Mouse (Mus musculus) neural tube, embryonic 13.5 days (tissue): ENCODE results near the gene Gm20388. TPM values are rescaled to one million over a fixed set of nuclear protein-coding genes. Genes with fewer than 3 reads are reported as not detected.

Source experiments
- ATAC-seq: fragments of 200-750 bp; cut with Nextera tagmentation; 2 replicates; pipeline ENCODE4 v1.8.0; 2017; ENCODE audit warnings: low read depth, mild to moderate bottlenecking, moderate TSS enrichment, moderate library complexity
- H3K27ac ChIP-seq: fragments of 300-500 bp; sonication (generic); replicated peaks from 2 replicates; pipeline ENCODE4 v1.5.1; 2015; ENCODE audit warnings: moderate library complexity, mild to moderate bottlenecking, inconsistent platforms
- H3K27me3 ChIP-seq: fragments of 300-500 bp; sonication (generic); 2 replicates; pipeline ENCODE4 v1.6.1; 2015; ENCODE audit warnings: mild to moderate bottlenecking, inconsistent platforms
- H3K36me3 ChIP-seq: fragments of 300-500 bp; sonication (generic); 2 replicates; pipeline ENCODE4 v1.6.1; 2015; ENCODE audit warnings: mild to moderate bottlenecking, inconsistent platforms
- H3K4me1 ChIP-seq: fragments of 300-500 bp; sonication (generic); replicated peaks from 2 replicates; pipeline ENCODE4 v1.6.1; 2015; ENCODE audit warnings: inconsistent platforms
- H3K4me2 ChIP-seq: fragments of 300-500 bp; sonication (generic); 2 replicates; pipeline ENCODE4 v1.6.1; 2015; ENCODE audit warnings: inconsistent platforms, mild to moderate bottlenecking, moderate library complexity
- H3K4me3 ChIP-seq: fragments of 300-500 bp; sonication (generic); 2 replicates; pipeline ENCODE4 v1.5.1; 2015; ENCODE audit warnings: mild to moderate bottlenecking, inconsistent platforms
- H3K9ac ChIP-seq: fragments of 300-500 bp; sonication (generic); 2 replicates; pipeline ENCODE4 v1.6.1; 2015; ENCODE audit warnings: moderate library complexity, mild to moderate bottlenecking, inconsistent platforms
- H3K9me3 ChIP-seq: fragments of 300-500 bp; sonication (generic); 2 replicates; pipeline ENCODE4 v1.6.1; 2016; ENCODE audit warnings: inconsistent platforms
- WGBS: fragments of 180-500 bp; shearing (Covaris S2); methylation state at CpG from one replicate; pipeline ENCODE4 v1.1.7; 2015; 5-methylcytosine and 5-hydroxymethylcytosine counted together
- polyA plus RNA-seq: library from polyadenylated mRNA; unstranded; fragments of >200 nt; fragmentation: Nextera tagmentation; extraction: Ambion mirVana; gene quantifications from 2 replicates; pipeline ENCODE4 v1.2.1, GENCODE M21; 2015

Gm20388 gene
- polyA plus RNA-seq, 1 experiment from 2014 or later: 0.27 TPM

DNA sequence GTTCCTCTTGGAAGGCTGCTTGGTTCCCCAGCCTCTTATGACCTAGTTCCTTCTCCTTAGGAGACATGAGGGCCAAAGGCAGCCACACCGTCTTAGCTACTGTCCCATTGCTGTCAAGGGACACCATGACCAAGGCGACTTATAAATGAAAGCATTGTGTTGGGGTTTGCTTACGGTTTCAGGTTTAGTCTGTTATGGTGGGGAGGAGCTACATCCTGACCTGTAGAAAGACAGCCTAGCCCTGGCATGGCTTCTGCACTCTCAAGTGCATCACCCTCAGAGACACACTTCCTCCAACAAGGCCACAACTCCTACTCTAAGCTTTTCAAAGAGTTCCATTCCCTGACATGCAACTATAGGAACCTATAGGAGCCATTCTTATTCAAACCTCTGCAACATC lies 2794.0 kb downstream of the Gm20388 start:
- no peak for ATAC-seq
- Histone ChIP-seq H3K9ac (no peak overlapping the region), H3K4me1 (peaks cover 25% of the 10 kb centered on the region), H3K27me3 (no peaks in the 10 kb centered on the region), H3K9me3 (no peaks in the 10 kb centered on the region), H3K27ac (no peak overlapping the region), H3K4me3 (no peak overlapping the region), H3K4me2 (no peak overlapping the region), H3K36me3 (no peaks in the 10 kb centered on the region)
- 82% methylated on average over 3 of the region's 3 CpGs for WGBS

DNA sequence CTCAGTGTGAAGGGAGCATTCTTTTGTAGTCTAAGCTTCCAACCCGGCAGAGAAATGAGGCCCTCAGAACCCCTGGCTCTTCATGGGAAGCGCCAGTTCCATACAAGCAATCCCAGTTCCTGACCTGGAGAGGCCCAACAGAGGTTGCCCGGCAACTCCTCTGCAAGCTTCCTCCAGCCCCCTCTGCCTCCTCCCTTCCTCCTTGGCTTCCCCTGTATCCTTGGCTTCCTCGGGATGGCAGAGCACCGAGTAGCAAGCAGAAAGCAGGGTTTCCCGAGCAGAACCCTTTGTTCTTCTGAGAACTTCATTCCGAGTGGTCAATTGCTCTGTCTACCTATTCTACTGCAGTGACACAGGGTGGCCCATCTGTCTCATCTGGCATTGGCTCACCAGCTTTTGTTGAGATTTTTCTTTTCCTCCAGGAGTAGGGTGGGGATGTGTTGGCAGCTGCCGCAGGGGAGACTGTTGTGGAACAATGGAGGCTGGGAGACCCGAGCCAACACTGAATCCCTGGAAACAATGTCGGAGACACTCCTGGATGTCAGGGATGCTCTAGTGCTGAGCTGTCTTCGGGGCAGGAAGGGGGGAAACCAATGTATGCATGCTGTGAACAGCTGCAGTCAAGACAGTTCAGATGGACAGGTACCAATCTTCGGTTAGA lies 2795.4 kb downstream of the Gm20388 start:
- Histone ChIP-seq H3K27ac (no peak overlapping the region), H3K4me3 (no peak overlapping the region), H3K9me3 (no peaks in the 10 kb centered on the region), H3K4me2 (no peak overlapping the region), H3K9ac (no peak overlapping the region), H3K27me3 (no peaks in the 10 kb centered on the region), H3K36me3 (no peaks in the 10 kb centered on the region), H3K4me1 (peaks cover 36% of the 10 kb centered on the region)
- ATAC-seq: no peak
- WGBS: 35% methylated on average over 12 of the region's 12 CpGs

DNA sequence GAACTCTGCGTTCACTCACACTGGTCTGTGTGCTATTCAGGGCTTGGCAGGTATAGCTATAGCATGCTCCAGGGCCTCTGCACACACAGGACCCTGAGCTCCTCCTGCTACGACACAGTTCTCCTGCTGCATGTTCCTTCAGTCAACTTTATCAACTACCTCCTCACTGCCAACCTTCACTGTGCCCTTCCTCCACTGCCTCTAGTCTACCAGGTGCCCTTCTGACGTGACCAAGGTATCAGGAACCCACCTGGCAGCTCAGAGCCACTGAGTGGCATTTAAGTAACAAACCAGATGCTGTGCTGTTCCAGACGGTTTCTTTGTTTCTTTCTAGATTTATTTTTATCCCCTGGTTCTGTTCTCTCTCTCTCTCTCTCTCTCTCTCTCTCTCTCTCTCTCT lies 2796.5 kb downstream of the Gm20388 start:
- Histone ChIP-seq H3K9me3 (no peaks in the 10 kb centered on the region), H3K36me3 (no peaks in the 10 kb centered on the region), H3K27me3 (no peaks in the 10 kb centered on the region), H3K4me3 (no peak overlapping the region), H3K4me1 (peaks cover 46% of the 10 kb centered on the region), H3K27ac (no peak overlapping the region), H3K4me2 (no peak overlapping the region), H3K9ac (no peak overlapping the region)
- no peak for ATAC-seq
- WGBS: 73% methylated on average over 4 of the region's 4 CpGs

DNA sequence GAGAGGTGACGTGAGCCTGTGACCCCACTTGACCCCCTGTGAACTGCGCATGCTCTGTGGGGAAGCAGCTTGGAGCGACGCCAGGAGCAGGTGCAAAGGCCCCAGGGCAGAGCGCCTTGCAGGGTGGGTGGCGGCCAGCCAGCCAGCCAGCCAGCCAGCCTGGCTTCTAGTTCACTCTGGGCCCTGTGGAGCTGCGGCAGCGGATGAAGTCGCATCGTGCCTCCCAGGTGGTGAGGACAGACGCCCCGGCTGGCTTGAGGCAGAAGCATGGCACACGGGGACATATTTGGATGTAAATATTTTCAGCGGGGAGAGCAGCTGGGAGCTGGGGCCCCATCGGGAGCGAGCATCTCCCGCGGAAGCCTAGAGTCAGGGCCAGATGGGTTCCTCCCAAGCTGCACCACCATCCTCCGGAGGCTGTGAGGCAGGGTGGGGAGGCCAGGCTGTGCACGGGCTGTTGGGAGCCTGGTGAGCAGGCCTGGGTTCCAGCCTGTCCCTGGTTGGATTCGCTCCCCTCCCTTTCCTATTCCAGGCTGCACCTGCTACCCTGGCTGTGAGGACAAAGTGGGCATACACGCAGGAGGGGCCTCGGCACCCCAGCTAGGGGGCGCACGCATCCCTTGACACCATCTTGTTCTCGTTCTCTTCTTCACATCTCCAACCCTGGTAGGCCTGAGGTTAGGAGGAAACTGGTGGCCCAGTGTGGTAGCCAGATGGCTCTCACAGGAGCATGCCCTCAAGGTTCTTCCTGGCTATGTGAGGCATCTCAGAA lies 2798.9 kb downstream of the Gm20388 start:
- no peak overlapping the region for H3K4me2 ChIP-seq
- H3K27ac ChIP-seq: peak overlapping the region; percentile 63
- 23% methylated on average over 26 of the region's 26 CpGs for WGBS
- H3K36me3 ChIP-seq: no peaks in the 10 kb centered on the region
- no peak overlapping the region for H3K4me3 ChIP-seq
- H3K9me3 ChIP-seq: no peaks in the 10 kb centered on the region
- no peaks in the 10 kb centered on the region for H3K27me3 ChIP-seq
- H3K4me1 ChIP-seq: peaks cover 53% of the 10 kb centered on the region
- peak; percentile 79 for ATAC-seq
- peak overlapping the region; percentile 8; the same call in 1 of the 2 replicates for H3K9ac ChIP-seq

DNA sequence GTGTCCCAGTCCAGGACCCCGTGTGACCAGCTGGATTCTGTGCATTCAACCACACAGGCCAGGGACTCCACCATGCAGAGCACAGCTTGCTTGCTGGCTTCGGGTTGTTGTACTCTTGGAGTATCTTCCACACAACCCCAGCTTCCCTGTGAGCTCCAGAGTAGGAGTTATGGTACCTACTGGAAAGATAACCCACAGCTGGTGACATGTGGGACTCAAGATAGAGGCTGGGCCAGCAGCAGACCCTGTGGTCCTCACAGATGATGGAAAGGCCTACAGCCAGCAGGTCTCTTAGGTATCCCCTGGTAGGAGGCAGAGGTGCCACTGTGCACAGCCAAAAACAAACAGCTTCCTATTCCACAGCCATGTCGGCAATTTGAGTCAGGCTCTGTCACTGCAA lies 2800.8 kb downstream of the Gm20388 start:
- Histone ChIP-seq H3K27me3 (no peaks in the 10 kb centered on the region), H3K27ac (0 out of 2 replicates have a peak overlapping the region, but pooled peaks have one; percentile 6), H3K4me3 (no peak overlapping the region), H3K9me3 (no peaks in the 10 kb centered on the region), H3K4me1 (peaks cover 46% of the 10 kb centered on the region), H3K4me2 (no peak overlapping the region), H3K9ac (no peak overlapping the region), H3K36me3 (no peaks in the 10 kb centered on the region)
- 85% methylated on average over 3 of the region's 3 CpGs for WGBS
- ATAC-seq: no peak

DNA sequence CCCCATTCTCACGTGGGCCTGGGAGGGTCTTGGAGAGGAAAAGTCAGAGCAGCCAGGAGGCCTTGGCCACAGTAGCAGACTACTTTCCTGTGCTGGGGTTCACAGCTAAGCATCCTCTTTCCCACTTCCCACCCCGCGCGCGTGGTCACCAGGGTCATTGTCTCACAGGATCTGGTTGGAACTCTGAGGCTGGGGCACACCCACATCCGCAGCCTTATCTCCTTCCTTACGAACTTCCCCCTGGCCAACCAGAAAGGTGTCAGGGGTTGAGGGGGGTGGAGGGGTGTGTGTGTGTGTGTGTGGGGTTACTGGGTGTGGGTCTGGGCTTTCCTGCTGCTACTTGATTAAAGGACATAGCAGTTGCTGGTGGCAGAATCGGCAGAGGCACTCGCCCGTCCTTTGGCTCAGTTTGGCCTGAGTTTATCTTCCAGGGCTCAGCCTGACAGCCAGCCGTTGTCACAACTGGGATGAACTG lies 2801.3 kb downstream of the Gm20388 start:
- Histone ChIP-seq H3K4me2 (no peak overlapping the region), H3K9ac (no peak overlapping the region), H3K27ac (0 out of 2 replicates have a peak overlapping the region, but pooled peaks have one; percentile 6), H3K4me1 (peaks cover 50% of the 10 kb centered on the region), H3K27me3 (no peaks in the 10 kb centered on the region), H3K4me3 (no peak overlapping the region), H3K36me3 (no peaks in the 10 kb centered on the region), H3K9me3 (no peaks in the 10 kb centered on the region)
- WGBS: 80% methylated on average over 11 of the region's 11 CpGs
- no peak for ATAC-seq

DNA sequence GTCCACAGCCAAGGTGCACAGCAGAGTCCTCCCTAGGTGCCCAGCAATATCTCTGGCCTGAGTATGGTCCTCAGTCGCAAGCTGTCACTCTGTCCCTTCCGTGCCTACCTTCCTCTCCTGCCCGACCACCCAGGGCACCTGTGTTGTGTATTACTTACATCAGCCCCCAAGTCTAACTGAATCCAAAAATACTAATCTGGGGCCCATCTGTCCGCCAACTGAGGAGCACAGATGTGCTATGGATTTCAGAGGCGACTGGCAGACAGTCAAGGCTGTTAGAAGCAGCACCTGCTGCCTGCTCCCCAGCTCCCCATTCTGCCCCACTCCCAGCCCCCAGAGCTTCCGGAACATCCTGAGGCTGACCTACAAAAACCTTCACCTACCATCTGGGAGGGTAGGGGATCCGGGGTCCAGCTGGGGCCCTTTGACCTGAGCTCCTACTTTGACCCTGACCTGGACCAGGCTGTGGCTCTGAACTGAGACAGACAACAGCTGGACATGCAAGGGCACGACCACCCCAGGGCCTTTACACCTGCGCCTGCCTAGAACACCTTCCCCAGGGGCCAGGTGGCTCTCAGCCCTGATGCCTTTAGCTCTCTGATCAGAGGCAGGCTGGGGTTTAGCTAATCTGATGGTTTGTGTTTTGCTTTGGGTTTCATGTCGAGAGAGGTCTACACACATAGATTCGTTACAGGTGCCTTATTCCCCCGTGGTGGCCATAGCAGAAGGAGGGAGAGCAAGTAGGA lies 2801.9 kb downstream of the Gm20388 start:
- Histone ChIP-seq H3K9ac (no peak overlapping the region), H3K9me3 (no peaks in the 10 kb centered on the region), H3K27ac (no peak overlapping the region), H3K4me3 (no peak overlapping the region), H3K36me3 (no peaks in the 10 kb centered on the region), H3K27me3 (no peaks in the 10 kb centered on the region), H3K4me2 (no peak overlapping the region), H3K4me1 (peaks cover 51% of the 10 kb centered on the region)
- ATAC-seq: no peak
- WGBS: 71% methylated on average over 12 of the region's 12 CpGs

DNA sequence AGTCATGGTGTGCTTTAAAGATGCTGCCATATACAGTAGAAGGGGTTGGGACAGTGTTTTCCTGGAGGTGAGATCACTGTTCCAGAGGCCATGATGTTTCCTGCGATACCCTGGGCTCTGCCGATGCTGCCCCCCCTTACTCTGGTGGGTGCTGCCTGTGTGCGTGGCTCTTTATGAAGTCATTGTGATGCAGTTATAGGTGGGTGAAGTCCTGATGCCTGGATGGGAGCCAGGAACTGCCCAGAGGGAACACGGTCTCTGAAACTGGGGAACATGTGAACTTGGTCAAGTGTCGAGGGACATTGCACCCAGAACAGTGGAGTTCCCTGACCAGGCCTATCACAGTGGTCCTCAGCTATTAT lies 2802.5 kb downstream of the Gm20388 start:
- Histone ChIP-seq H3K27me3 (no peaks in the 10 kb centered on the region), H3K9me3 (no peaks in the 10 kb centered on the region), H3K27ac (no peak overlapping the region), H3K4me1 (peaks cover 51% of the 10 kb centered on the region), H3K36me3 (no peaks in the 10 kb centered on the region), H3K4me2 (no peak overlapping the region), H3K9ac (no peak overlapping the region), H3K4me3 (no peak overlapping the region)
- 90% methylated on average over 5 of the region's 5 CpGs for WGBS
- no peak for ATAC-seq

DNA sequence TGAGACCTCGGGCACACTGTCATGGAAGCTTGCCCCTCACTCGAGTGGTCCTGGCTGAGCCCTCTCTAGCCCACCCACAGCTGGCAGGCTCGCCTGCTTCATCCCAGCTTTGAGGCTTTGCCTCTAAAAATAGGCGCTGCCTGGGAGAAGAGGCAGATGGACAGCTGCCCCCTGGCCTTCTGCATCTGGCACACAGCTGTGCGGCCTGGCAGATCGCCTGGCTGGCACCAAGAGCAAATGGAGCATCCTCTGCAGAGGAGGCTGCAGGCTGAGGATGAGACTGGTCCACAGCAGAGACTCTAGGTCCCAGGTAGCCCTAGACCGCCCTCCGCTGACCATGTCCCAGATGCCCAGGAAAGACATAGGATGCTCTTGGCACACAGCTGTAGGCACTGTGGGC lies 2805.9 kb downstream of the Gm20388 start:
- H3K4me3 ChIP-seq: no peak overlapping the region
- no peak overlapping the region for H3K4me2 ChIP-seq
- peaks cover 7% of the 10 kb centered on the region; the same call in 1 of the 2 replicates for H3K27me3 ChIP-seq
- H3K36me3 ChIP-seq: no peaks in the 10 kb centered on the region
- 68% methylated on average over 8 of the region's 8 CpGs for WGBS
- no peak overlapping the region for H3K9ac ChIP-seq
- H3K9me3 ChIP-seq: no peaks in the 10 kb centered on the region
- ATAC-seq: no peak
- H3K27ac ChIP-seq: no peak overlapping the region
- H3K4me1 ChIP-seq: peaks cover 48% of the 10 kb centered on the region

DNA sequence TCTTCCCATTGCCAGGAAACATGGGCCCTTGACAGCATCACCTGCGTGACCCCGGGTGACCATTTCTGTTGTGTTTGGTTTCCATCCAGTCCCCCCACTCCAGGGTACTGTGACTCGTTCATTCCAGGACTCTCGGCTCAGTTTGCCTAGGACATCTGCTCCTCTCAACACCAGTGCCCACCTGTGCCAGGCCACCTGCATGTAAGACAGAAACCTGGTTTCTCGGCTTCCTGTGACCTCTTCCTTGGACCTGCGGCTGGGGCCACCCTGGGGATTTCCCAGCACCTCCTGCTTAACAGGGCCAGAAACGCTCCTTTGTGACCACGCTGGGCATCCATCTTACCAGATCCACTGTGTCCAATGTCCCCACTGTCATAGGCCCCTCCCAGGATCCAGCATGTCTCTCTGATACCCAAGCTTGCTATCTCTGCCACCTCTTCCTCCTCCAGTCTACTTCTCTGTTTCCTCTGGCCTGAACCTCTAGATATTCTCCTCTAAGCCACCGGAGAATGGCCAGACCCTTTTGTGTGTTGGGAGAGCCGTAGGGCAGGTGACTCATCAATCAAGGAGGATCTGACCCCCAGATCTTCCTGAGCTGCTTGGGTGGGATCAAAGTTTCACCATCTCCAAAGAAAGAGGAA lies 2807.3 kb downstream of the Gm20388 start:
- Histone ChIP-seq H3K9me3 (no peaks in the 10 kb centered on the region), H3K27ac (no peak overlapping the region), H3K36me3 (no peaks in the 10 kb centered on the region), H3K9ac (no peak overlapping the region), H3K27me3 (peaks cover 15% of the 10 kb centered on the region; the same call in 1 of the 2 replicates), H3K4me2 (no peak overlapping the region), H3K4me1 (peaks cover 35% of the 10 kb centered on the region), H3K4me3 (no peak overlapping the region)
- no peak for ATAC-seq
- WGBS: 85% methylated on average over 10 of the region's 10 CpGs

DNA sequence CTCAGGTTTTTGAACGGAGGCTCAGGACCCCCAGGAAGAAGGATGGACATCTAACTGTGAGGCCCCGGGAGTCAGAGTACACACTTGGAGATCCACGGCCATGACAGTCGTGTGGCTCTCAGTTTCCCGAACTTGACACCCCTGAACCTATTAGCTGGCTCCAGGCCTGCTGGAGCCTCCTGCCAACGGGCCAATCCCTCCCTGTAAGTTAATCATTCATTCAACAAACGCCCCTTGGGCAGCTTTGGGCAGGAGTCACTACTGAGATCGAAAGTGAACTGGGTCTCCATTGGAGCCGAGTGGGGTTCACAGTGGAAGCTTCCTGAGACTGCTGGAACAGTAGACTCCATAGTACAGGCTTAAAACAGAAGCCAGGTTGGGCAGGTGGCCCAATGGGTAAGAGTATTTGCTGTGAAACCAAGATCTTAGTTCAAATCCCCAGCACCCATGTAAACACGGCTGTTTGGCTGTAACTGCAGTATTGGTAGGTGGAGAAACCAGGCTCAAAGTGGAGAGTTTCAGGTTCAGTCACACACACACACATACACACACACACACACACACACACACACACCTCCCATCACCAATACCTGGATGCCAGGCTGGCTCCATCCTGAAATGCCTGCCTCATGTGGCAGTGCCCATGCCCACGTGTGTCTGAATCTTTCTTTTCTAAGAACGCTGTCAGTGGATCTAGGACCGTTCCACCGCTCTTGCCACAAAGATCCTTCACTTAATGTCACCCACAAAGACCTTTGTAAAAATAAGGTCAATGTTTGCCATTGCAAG lies 2808.3 kb downstream of the Gm20388 start:
- Histone ChIP-seq H3K4me3 (no peak overlapping the region), H3K4me1 (peaks cover 32% of the 10 kb centered on the region), H3K4me2 (no peak overlapping the region), H3K9ac (no peak overlapping the region), H3K36me3 (no peaks in the 10 kb centered on the region), H3K27ac (no peak overlapping the region), H3K9me3 (no peaks in the 10 kb centered on the region), H3K27me3 (peaks cover 17% of the 10 kb centered on the region; the same call in 1 of the 2 replicates)
- WGBS: 79% methylated on average over 14 of the region's 14 CpGs
- ATAC-seq: no peak
